Mouse (Mus musculus) limb, embryonic 14.5 days (tissue): ENCODE measurements around the gene Tmem35b. TPM values are rescaled to one million over a fixed set of nuclear protein-coding genes. Genes with fewer than 3 reads are reported as not detected.

Source experiments
- ATAC-seq: fragments of 200-750 bp; cut with Nextera tagmentation; 2 replicates; pipeline ENCODE4 v1.8.0; 2017; ENCODE audit warnings: low read depth, moderate number of reproducible peaks, moderate TSS enrichment; ENCODE audit not compliant: low FRiP score
- DNase-seq: peaks from one replicate; pipeline ENCODE4 v3.0.0-alpha.2; 2015; ENCODE audit warnings: low spot score
- H3K27ac ChIP-seq: fragments of 300-500 bp; sonication (generic); replicated peaks from 2 replicates; pipeline ENCODE4 v1.5.1; 2014; ENCODE audit warnings: low read depth, mild to moderate bottlenecking, low read length, moderate library complexity, mixed read lengths
- H3K27me3 ChIP-seq: fragments of 300-500 bp; sonication (generic); 2 replicates; pipeline ENCODE4 v1.6.1; 2014; ENCODE audit warnings: low read length, mixed read lengths; ENCODE audit not compliant: control insufficient read depth, insufficient read depth
- H3K36me3 ChIP-seq: fragments of 300-500 bp; sonication (generic); 2 replicates; pipeline ENCODE4 v1.6.1; 2014; ENCODE audit warnings: mild to moderate bottlenecking, low read length, moderate library complexity, mixed read lengths; ENCODE audit not compliant: control insufficient read depth, insufficient read depth
- H3K4me1 ChIP-seq: fragments of 300-500 bp; sonication (generic); 2 replicates; pipeline ENCODE4 v1.6.1; 2014; ENCODE audit warnings: antibody characterized with exemption, low read length, mixed read lengths; ENCODE audit not compliant: control insufficient read depth, insufficient read depth
- H3K4me2 ChIP-seq: fragments of 300-500 bp; sonication (generic); replicated peaks from 2 replicates; pipeline ENCODE4 v1.6.1; 2014; ENCODE audit warnings: low read depth, mild to moderate bottlenecking, low read length, moderate library complexity; ENCODE audit not compliant: severe bottlenecking
- H3K4me3 ChIP-seq: fragments of 300-500 bp; sonication (generic); replicated peaks from 2 replicates; pipeline ENCODE4 v1.5.1; 2014; ENCODE audit warnings: low read length
- H3K9ac ChIP-seq: fragments of 300-500 bp; sonication (generic); 2 replicates; pipeline ENCODE4 v1.6.1; 2014; ENCODE audit warnings: mild to moderate bottlenecking, low read depth, low read length, moderate library complexity; ENCODE audit not compliant: severe bottlenecking
- H3K9me3 ChIP-seq: fragments of 300-500 bp; sonication (generic); 2 replicates; pipeline ENCODE4 v1.6.1; 2016; ENCODE audit warnings: low read length; ENCODE audit not compliant: control insufficient read depth
- POLR2A ChIP-seq: fragments of 200-500 bp; IDR thresholded peaks from 2 replicates; pipeline ENCODE4 v1.8.0; 2012; ENCODE audit warnings: inconsistent platforms, mild to moderate bottlenecking, moderate library complexity, borderline replicate concordance; ENCODE audit not compliant: insufficient read depth, insufficient read length; ENCODE audit errors: extremely low read depth
- WGBS: fragments of 180-500 bp; shearing (Covaris S2); extraction: QIAGEN DNeasy Blood & Tissue Kit; methylation state at CpG from one replicate; pipeline ENCODE4 v1.1.7; 2014; 5-methylcytosine and 5-hydroxymethylcytosine counted together
- polyA plus RNA-seq, 2 experiments: library from polyadenylated mRNA; depleted of rRNA in 1 of 2; stranded (reverse) in 1 of 2; unstranded in 1 of 2; fragments of >200 nt; fragmentation: Nextera tagmentation in 1 of 2; extraction: Ambion mirVana in 1 of 2; gene quantifications; 2 replicates each; pipeline versions ENCODE4 v1.2.1 to v1.2.3; 2012 to 2014

Gene Tmem35b
- polyA plus RNA-seq, 2 experiments: 13.8 to 15.1 TPM

DNA sequence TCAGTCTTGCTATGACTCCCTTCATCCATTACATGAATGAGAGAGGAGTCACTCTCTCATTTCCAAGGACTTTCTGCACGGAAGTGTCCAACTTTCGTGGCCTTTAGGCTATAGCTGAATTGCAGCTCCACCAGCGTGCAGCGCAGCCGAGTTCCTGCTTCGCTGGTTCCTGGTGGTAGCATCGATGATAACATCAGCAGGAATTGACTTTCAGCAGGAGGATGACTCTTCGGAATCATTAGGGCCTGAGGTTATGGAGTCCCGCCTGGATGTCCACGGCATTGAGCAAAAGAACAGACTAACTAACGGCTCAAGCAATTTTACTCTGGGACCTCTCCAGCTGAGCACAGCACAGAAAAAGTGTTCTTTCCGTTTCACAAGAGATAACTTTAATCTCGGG lies 26.5 kb downstream of the Tmem35b start:
- Histone ChIP-seq H3K4me1 (no peaks in the 10 kb centered on the region), H3K9ac (no peak overlapping the region), H3K36me3 (no peaks in the 10 kb centered on the region), H3K9me3 (no peaks in the 10 kb centered on the region), H3K4me2 (no peak overlapping the region), H3K27ac (no peak overlapping the region), H3K27me3 (no peaks in the 10 kb centered on the region), H3K4me3 (no peak overlapping the region)
- no peak for TF ChIP-seq POLR2A
- 83% methylated on average over 13 of the region's 13 CpGs for WGBS
- DNase-seq (no peak), ATAC-seq (no peak)

DNA sequence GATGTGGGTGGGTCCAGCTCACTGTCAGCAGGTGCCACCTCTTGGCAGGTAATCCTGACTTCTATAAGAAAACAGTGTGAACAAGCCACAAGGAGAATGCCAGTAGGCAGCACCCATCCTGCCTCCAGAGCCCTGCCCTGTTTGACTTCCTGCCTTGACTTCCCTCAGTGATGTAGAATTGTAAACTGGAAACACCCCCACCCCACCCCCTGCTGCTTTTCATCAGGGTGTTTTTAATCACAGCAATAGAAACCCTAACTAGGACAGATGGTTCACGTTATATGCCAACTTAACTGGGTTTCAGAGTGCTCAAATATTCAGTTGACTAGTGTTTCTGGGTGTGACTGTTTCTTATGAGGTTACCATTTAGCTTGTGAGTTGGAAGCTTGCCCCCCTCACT lies 29.9 kb downstream of the Tmem35b start:
- no peaks in the 10 kb centered on the region for H3K36me3 ChIP-seq
- no peak overlapping the region for H3K27ac ChIP-seq
- WGBS: 33% methylated on average over 1 of the region's 1 CpGs
- H3K4me3 ChIP-seq: no peak overlapping the region
- no peak overlapping the region for H3K4me2 ChIP-seq
- H3K9ac ChIP-seq: no peak overlapping the region
- H3K9me3 ChIP-seq: no peaks in the 10 kb centered on the region
- TF ChIP-seq POLR2A: no peak
- ATAC-seq (no peak), DNase-seq (no peak)
- H3K27me3 ChIP-seq: no peaks in the 10 kb centered on the region
- no peaks in the 10 kb centered on the region for H3K4me1 ChIP-seq

DNA sequence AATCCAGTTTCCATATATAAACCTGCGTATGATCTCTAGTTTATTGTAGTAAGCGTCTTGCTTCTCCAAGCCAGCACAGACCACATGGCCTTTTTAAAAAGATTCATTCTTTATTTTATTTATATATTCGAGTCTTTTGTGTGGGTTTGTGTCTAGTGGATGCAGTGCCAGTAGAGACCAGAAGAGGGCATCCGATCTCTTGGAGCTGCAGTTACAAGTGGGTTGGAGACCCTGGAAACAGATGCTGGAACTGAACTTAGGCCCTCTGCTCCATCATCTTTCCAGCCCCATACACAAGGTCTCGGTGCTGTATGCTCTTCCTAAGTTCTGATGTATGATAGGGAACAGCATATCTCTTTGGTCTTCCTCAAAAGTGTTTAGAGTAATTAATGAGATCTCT lies 32.3 kb downstream of the Tmem35b start:
- Histone ChIP-seq H3K27ac (no peak overlapping the region), H3K9me3 (no peaks in the 10 kb centered on the region), H3K9ac (no peak overlapping the region), H3K27me3 (no peaks in the 10 kb centered on the region; the same call in 1 of the 2 replicates), H3K4me3 (no peak overlapping the region), H3K4me1 (no peaks in the 10 kb centered on the region), H3K36me3 (no peaks in the 10 kb centered on the region), H3K4me2 (no peak overlapping the region)
- DNase-seq (no peak), ATAC-seq (no peak)
- 62% methylated on average over 5 of the region's 5 CpGs for WGBS
- no peak for TF ChIP-seq POLR2A

GRCm38 (mm10) chr4:127157746-127158145 lies 34.3 kb downstream of the Tmem35b start:
- Histone ChIP-seq H3K9me3 (no peaks in the 10 kb centered on the region), H3K27ac (no peak overlapping the region), H3K27me3 (no peaks in the 10 kb centered on the region; the same call in 1 of the 2 replicates), H3K9ac (no peak overlapping the region), H3K36me3 (no peaks in the 10 kb centered on the region), H3K4me1 (no peaks in the 10 kb centered on the region), H3K4me2 (no peak overlapping the region), H3K4me3 (no peak overlapping the region)
- no peak for TF ChIP-seq POLR2A
- ATAC-seq (no peak), DNase-seq (no peak)
- WGBS: 71% methylated on average over 4 of the region's 4 CpGs

GRCm38 (mm10) chr4:127163926-127164325 lies 40.4 kb downstream of the Tmem35b start:
- H3K27me3 ChIP-seq: peaks cover 19% of the 10 kb centered on the region; the same call in 1 of the 2 replicates
- DNase-seq (no peak), ATAC-seq (no peak)
- no peak overlapping the region for H3K27ac ChIP-seq
- H3K4me1 ChIP-seq: no peaks in the 10 kb centered on the region
- WGBS: 64% methylated on average over 8 of the region's 8 CpGs
- TF ChIP-seq POLR2A: no peak
- no peaks in the 10 kb centered on the region for H3K9me3 ChIP-seq
- H3K36me3 ChIP-seq: no peaks in the 10 kb centered on the region
- H3K4me2 ChIP-seq: no peak overlapping the region
- no peak overlapping the region for H3K9ac ChIP-seq
- no peak overlapping the region for H3K4me3 ChIP-seq

- peaks cover 42% of the 10 kb centered on the region for H3K27me3 ChIP-seq
Observed at GRCm38 (mm10) chr4:127167096-127167495, 43.6 kb downstream of the Tmem35b start.

More at GRCm38 (mm10) chr4:127167096-127167495, 43.6 kb downstream of the Tmem35b start:
- no peak overlapping the region for H3K4me3 ChIP-seq
- no peaks in the 10 kb centered on the region for H3K9me3 ChIP-seq
- H3K27ac ChIP-seq: no peak overlapping the region
- no peak for DNase-seq
- no peak overlapping the region for H3K9ac ChIP-seq
- 73% methylated on average over 5 of the region's 5 CpGs for WGBS
- H3K4me2 ChIP-seq: no peak overlapping the region
- no peak for ATAC-seq
- no peak for TF ChIP-seq POLR2A
- no peaks in the 10 kb centered on the region for H3K36me3 ChIP-seq
- peaks cover 5% of the 10 kb centered on the region for H3K4me1 ChIP-seq
